Mouse (Mus musculus) stomach, embryonic 16.5 days (tissue): ENCODE results near the gene Ryr1. TPM values are rescaled to one million over a fixed set of nuclear protein-coding genes. Genes with fewer than 3 reads are reported as not detected.
"Not testable (repeated sequence)": the region's sequence is repeated elsewhere in the genome, so short reads cannot be mapped to it uniquely, and the experiment has no call there.

ENCODE experiments used
- ATAC-seq: fragments of 200-750 bp; cut with Nextera tagmentation; 2 replicates; pipeline ENCODE4 v1.8.0; 2017; ENCODE audit warnings: moderate number of reproducible peaks, moderate TSS enrichment; ENCODE audit not compliant: insufficient read depth, low FRiP score
- H3K27ac ChIP-seq: fragments of 300-500 bp; sonication (generic); 2 replicates; pipeline ENCODE4 v1.5.1; 2014; ENCODE audit warnings: low read length
- H3K27me3 ChIP-seq: fragments of 300-500 bp; sonication (generic); 2 replicates; pipeline ENCODE4 v1.6.1; 2014; ENCODE audit warnings: low read length, control low read depth, mixed read lengths; ENCODE audit not compliant: control insufficient read depth, insufficient read depth
- H3K36me3 ChIP-seq: fragments of 300-500 bp; sonication (generic); 2 replicates; pipeline ENCODE4 v1.6.1; 2014; ENCODE audit warnings: low read length; ENCODE audit not compliant: control insufficient read depth, insufficient read depth
- H3K4me1 ChIP-seq: fragments of 300-500 bp; sonication (generic); 2 replicates; pipeline ENCODE4 v1.6.1; 2014; ENCODE audit warnings: low read length, control low read depth, mixed read lengths; ENCODE audit not compliant: control insufficient read depth, insufficient read depth
- H3K4me2 ChIP-seq: fragments of 300-500 bp; sonication (generic); 2 replicates; pipeline ENCODE4 v1.6.1; 2014; ENCODE audit warnings: low read depth, low read length, mixed read lengths
- H3K4me3 ChIP-seq: fragments of 300-500 bp; sonication (generic); replicated peaks from 2 replicates; pipeline ENCODE4 v1.5.1; 2014; ENCODE audit warnings: mild to moderate bottlenecking, low read length
- H3K9ac ChIP-seq: fragments of 300-500 bp; sonication (generic); 2 replicates; pipeline ENCODE4 v1.6.1; 2014; ENCODE audit warnings: low read length
- H3K9me3 ChIP-seq: fragments of 300-500 bp; sonication (generic); replicated peaks from 2 replicates; pipeline ENCODE4 v1.6.1; 2016; ENCODE audit warnings: low read length, control low read depth; ENCODE audit not compliant: control insufficient read depth
- WGBS: fragments of 180-500 bp; shearing (Covaris S2); extraction: QIAGEN DNeasy Blood & Tissue Kit; methylation state at CpG from one replicate; pipeline ENCODE4 v1.1.7; 2014; 5-methylcytosine and 5-hydroxymethylcytosine counted together
- polyA plus RNA-seq: library from polyadenylated mRNA; unstranded; fragments of >200 nt; fragmentation: Nextera tagmentation; extraction: Ambion mirVana; gene quantifications from 2 replicates; pipeline ENCODE4 v1.2.1, GENCODE M21; 2015

Gene Ryr1
- polyA plus RNA-seq, 1 experiment from 2014 or later, result 2.6 TPM

DNA sequence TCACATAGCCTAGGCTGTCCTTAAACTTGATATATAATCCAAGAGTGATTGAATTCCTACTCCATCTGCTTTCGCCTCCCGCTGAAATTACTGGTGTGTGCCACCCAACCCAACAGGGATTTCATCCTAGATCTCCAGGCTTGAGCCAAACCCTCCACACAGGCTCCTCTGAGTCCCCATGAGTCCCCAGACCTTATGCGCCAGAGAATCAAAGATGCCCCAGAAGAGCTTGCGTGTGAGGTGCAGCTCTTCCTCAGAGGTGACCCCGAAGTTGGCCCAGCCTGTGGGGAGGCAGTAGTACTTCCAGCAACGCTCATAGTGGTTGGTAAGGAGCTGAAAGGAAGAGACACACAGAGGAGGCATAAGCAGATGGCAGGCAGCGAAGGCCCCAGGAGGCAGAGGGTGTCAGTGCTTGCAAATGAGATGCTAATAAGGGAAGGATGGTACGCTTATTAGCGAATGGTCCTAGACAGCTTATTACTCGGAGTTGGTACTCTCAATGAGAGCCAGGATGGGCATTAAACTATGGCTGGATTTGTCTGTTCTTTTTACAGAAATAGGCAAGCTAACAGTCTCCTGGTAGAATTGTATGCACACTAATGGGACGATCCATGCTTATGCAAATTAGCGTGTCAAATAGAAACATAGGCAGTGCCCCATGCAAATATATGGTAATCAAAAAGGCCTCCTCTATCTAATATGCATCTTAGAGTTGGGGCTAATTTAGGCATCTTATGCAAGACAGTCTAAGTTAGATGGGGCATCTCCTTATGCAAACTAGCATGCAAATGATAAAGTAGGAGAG is 54.4 kb downstream of the Ryr1 start:
- Histone ChIP-seq H3K4me2 (no peak overlapping the region), H3K27me3 (peaks cover 16% of the 10 kb centered on the region), H3K27ac (no peak overlapping the region), H3K4me1 (no peaks in the 10 kb centered on the region), H3K9me3 (no peaks in the 10 kb centered on the region), H3K9ac (no peak overlapping the region), H3K4me3 (no peak overlapping the region), H3K36me3 (no peaks in the 10 kb centered on the region)
- WGBS, result 77% methylated on average over 12 of the region's 12 CpGs
- ATAC-seq, result no peak

DNA sequence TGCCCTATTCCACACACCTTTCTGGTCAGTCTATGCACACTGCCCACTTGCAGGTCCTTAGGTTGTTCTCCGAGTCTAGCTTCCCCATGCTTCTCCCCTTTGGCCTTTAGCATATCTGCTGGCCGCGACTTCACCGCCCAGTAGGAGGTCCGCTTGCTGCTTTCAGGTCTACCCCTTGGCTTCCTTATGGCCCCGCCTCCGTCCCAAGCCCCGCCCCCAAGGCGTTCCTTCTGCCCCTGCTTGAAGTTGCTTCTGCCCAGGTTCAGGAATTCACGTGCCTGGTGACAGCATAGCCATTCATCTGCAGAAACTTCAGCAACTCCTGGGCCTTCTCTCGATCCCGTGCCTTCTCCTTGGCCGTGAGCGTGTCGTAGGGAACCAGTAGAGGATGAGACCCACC is 57.2 kb downstream of the Ryr1 start:
- Histone ChIP-seq H3K4me2 (no peak overlapping the region), H3K9ac (no peak overlapping the region), H3K4me3 (no peak overlapping the region), H3K27me3 (peaks cover 16% of the 10 kb centered on the region), H3K4me1 (no peaks in the 10 kb centered on the region), H3K36me3 (no peaks in the 10 kb centered on the region), H3K9me3 (no peaks in the 10 kb centered on the region), H3K27ac (no peak overlapping the region)
- WGBS, result 7% methylated on average over 15 of the region's 15 CpGs
- peak; percentile 54 for ATAC-seq

DNA sequence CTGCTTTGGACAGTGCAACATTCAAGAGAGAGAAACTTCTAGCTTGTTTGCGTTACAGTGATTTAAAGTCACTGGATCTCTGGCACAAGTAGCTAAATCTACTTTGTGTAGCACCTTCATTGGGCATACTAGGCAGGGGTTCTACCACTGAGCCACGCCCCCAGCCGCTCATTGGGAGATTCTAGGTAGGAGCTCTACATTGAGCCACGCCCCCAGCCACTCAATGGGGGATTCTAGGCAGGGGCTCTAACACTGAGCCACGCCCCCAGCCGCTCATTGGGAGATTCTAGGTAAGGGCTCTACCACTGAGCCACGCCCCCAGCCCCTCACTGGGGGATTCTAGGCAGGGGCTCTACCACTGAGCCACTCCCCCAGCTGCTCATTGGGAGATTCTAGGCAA is 61.5 kb downstream of the Ryr1 start:
- H3K9ac ChIP-seq, H3K36me3 ChIP-seq, H3K4me1 ChIP-seq, H3K27ac ChIP-seq, H3K27me3 ChIP-seq, H3K4me3 ChIP-seq, H3K4me2 ChIP-seq, H3K9me3 ChIP-seq, ATAC-seq: not testable (repeated sequence)
- WGBS, result 59% methylated on average over 7 of the region's 7 CpGs

DNA sequence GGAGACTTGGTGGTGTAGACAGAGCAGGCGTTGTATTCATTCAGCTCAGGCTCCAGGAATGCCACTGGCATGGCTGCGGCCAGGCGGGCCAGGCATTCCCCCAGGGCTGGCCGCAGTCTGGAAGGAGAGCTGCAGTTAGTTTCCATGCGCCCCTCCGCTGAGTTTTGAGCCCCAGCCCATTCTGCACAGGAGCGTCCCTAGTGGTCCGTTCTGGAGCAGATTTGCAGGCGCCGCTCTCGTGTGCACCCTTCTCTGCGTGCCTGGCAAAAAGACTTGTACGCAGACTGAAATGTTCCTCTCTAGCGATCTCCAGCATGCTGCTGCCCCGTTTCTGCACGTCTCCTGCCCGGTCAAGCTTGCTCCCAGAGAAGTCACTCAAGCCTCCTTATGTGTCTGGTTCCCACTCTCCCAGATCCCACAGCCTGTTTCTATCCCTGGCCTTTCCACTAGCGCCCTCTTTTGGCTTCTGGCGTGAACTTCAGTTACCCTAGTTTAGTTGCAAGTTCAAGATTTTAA is 63.4 kb downstream of the Ryr1 start:
- ATAC-seq, result peak; percentile 8; the same call in 1 of the 2 replicates
- Histone ChIP-seq H3K4me2 (no peak overlapping the region), H3K4me3 (0 out of 2 replicates have a peak overlapping the region, but pooled peaks have one; percentile 5), H3K27ac (no peak overlapping the region), H3K4me1 (no peaks in the 10 kb centered on the region), H3K27me3 (no peaks in the 10 kb centered on the region), H3K9me3 (no peaks in the 10 kb centered on the region), H3K36me3 (no peaks in the 10 kb centered on the region), H3K9ac (no peak overlapping the region)
- WGBS, result 12% methylated on average over 19 of the region's 19 CpGs

DNA sequence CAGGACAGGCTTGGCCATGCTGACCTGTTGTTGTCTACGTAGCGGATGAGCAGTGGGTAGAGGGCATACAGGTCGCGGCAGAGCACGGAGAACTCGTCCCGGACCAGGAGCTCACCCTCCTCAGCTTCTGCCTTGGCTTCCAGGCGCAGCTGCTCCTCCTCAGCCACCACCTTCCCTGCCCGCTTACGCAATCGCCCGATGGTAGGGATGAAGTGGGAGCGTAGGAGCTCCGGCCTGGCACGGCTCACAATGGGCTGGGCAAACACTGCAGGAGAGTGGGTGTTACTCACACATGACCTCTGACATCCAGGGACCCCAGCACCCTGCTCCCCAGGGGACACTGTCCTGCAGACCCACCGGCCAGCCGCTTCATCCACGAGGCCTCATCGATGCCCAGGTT is 65.5 kb downstream of the Ryr1 start:
- no peaks in the 10 kb centered on the region for H3K9me3 ChIP-seq
- no peak for ATAC-seq
- no peak overlapping the region for H3K4me2 ChIP-seq
- peaks cover 7% of the 10 kb centered on the region; the same call in 1 of the 2 replicates for H3K27me3 ChIP-seq
- no peak overlapping the region for H3K4me3 ChIP-seq
- WGBS, result 78% methylated on average over 19 of the region's 19 CpGs
- H3K27ac ChIP-seq, result no peak overlapping the region
- H3K9ac ChIP-seq, result no peak overlapping the region
- H3K36me3 ChIP-seq, result no peaks in the 10 kb centered on the region
- no peaks in the 10 kb centered on the region for H3K4me1 ChIP-seq

DNA sequence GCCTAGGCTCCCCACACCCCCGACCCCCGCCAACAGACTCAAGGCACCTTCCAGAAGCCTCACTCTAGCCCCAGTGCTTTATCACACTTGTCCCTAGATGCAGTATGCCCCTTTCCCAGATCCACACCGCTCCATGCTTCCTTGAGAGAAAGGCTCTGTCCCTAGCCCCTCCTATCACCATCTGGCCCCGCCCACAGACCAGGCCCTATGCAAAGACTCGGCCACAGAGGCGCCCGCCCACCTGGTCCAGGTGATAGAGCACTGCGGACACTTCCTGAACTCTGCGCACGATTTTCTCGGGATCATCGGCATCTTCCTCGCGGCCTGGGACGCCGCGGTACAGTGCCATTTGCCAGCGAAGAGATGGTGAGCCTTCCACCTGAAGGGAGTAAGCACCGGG is 72.2 kb downstream of the Ryr1 start:
- Histone ChIP-seq H3K27me3 (peaks cover 31% of the 10 kb centered on the region), H3K4me1 (no peaks in the 10 kb centered on the region), H3K4me3 (peak overlapping the region; percentile 10; the same call in 1 of the 2 replicates), H3K9ac (no peak overlapping the region), H3K27ac (no peak overlapping the region), H3K4me2 (peak overlapping the region; percentile 13; the same call in 1 of the 2 replicates), H3K9me3 (no peaks in the 10 kb centered on the region; the same call in 1 of the 2 replicates), H3K36me3 (no peaks in the 10 kb centered on the region)
- 4% methylated on average over 19 of the region's 19 CpGs for WGBS
- ATAC-seq, result peak; percentile 60; the same call in 1 of the 2 replicates

DNA sequence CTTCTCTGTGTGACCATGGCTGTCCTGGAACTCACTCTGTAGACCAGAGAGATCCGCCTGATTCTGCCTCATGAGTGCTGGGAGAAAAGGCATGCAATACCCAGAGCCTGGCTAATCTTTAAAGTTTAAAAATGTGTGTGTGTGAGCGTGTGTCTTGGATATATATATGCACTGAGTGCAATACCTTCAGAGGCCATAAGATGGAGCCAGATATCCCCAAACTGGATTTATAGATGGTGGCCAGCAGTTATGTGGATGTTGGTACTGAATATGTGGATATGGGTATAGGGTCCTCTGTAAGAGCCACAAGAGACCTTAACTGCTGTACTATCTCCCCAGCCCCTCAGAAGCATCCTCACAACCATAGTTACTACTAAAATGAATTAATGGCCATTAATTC is 74.2 kb downstream of the Ryr1 start:
- H3K27ac ChIP-seq, result no peak overlapping the region
- peaks cover 31% of the 10 kb centered on the region for H3K27me3 ChIP-seq
- H3K9ac ChIP-seq, result no peak overlapping the region
- no peaks in the 10 kb centered on the region for H3K4me1 ChIP-seq
- H3K36me3 ChIP-seq, result no peaks in the 10 kb centered on the region
- no peak overlapping the region for H3K4me2 ChIP-seq
- 43% methylated on average over 2 of the region's 2 CpGs for WGBS
- no peak for ATAC-seq
- no peak overlapping the region for H3K4me3 ChIP-seq
- no peaks in the 10 kb centered on the region; the same call in 1 of the 2 replicates for H3K9me3 ChIP-seq

DNA sequence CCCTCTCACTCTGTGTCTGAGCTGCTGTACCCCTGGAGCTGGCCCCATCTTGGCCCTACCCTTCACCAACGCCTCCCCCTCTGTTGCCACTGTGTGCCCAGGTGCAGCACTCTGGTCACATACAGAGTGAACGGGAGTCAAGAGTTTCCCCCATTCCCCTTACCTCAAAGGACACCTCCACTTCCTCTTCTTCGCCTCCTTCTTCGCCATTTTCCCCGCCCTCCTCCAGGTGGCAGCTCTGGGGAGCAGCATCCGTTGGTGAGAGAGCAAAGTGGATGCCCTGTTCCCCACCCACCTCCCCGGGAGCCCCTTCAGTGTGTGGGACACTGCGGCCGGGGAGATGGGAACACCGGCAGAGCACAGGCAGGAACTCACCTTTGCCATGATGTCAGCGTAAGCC is 76.4 kb downstream of the Ryr1 start:
- peaks cover 14% of the 10 kb centered on the region for H3K4me1 ChIP-seq
- no peak overlapping the region for H3K4me2 ChIP-seq
- H3K9ac ChIP-seq, result no peak overlapping the region
- 80% methylated on average over 11 of the region's 11 CpGs for WGBS
- no peak overlapping the region for H3K4me3 ChIP-seq
- H3K36me3 ChIP-seq, result no peaks in the 10 kb centered on the region
- no peak overlapping the region for H3K27ac ChIP-seq
- H3K27me3 ChIP-seq, result peaks cover 18% of the 10 kb centered on the region
- no peak for ATAC-seq
- H3K9me3 ChIP-seq, result no peaks in the 10 kb centered on the region; the same call in 1 of the 2 replicates

DNA sequence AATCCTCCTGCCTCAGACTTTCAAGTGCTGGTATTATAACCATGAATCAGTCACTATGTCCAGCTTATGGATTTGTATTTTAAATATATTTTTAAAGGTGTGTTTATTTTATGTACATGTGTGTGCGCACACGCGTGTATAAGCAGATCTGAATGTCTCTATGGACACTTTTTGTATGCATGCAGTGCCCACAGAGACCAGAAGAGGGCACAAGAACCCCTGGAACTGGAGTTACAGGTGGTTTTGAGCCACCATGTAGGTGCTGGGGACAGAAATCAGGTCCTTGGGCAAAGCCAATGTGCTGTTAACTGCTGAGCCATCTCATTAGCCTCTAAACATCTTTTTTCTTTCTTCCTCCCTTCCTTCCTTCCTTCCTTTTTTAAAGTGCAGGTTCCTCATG is 76.9 kb downstream of the Ryr1 start:
- Histone ChIP-seq H3K4me1 (peaks cover 20% of the 10 kb centered on the region), H3K27ac (no peak overlapping the region), H3K36me3 (no peaks in the 10 kb centered on the region), H3K4me3 (no peak overlapping the region), H3K9me3 (no peaks in the 10 kb centered on the region; the same call in 1 of the 2 replicates), H3K4me2 (no peak overlapping the region), H3K9ac (no peak overlapping the region), H3K27me3 (peaks cover 13% of the 10 kb centered on the region)
- WGBS, result 79% methylated on average over 3 of the region's 3 CpGs
- no peak for ATAC-seq
